In the genomic region with DNA sequence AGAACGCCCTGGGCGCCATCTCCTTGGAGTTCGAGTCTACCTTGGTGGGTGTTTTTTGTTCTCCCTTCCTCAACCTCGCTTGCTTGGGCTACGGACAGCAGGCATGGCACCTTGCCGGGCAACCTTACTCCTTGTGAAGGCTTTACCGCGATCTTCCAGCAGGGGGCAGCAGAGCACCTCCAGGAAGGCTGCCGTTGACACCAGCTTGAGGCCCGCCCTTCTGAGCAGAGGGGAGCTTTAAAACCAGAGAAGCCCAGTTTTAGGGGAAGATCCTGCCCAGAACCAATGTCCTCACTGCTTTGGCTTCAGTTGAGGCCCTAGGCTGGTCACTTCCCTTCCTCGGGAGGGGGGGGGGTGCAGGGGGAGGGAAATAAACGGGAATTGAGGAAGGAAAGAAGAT, we compare ENCODE assay signal across 8 mouse cellular contexts. TPM values are rescaled to one million over a fixed set of nuclear protein-coding genes. Genes with fewer than 3 reads are reported as not detected.
DNase-seq lines count a peak whose midpoint lies in the region; ATAC-seq and TF ChIP-seq lines count a peak whose summit lies in the region.

No protein-coding gene starts in this region.

- H3K9ac ChIP-seq in heart, embryonic 14.5 days (ENCODE audit: low read length): peak overlapping the region; percentile 51; the same call in 1 of the 2 replicates
- H3K9ac ChIP-seq in liver, embryonic 14.5 days (replicated peaks): no peak overlapping the region
- no peak overlapping the region for H3K9ac ChIP-seq in neural tube, embryonic 12.5 days
- peak overlapping the region; percentile 23; the same call in 1 of the 2 replicates for H3K9ac ChIP-seq in stomach, postnatal 0 days (ENCODE audit: low read length)

- H3K27me3 ChIP-seq in heart, embryonic 14.5 days (ENCODE audit: control insufficient read depth, insufficient read depth, low read length): no peaks in the 10 kb centered on the region
- H3K27me3 ChIP-seq in liver, embryonic 14.5 days (ENCODE audit: control insufficient read depth, insufficient read depth, low read length): no peaks in the 10 kb centered on the region
- no peaks in the 10 kb centered on the region for H3K27me3 ChIP-seq in neural tube, embryonic 12.5 days (replicated peaks)
- H3K27me3 ChIP-seq in stomach, postnatal 0 days (ENCODE audit: control insufficient read depth, insufficient read depth, low read length): no peaks in the 10 kb centered on the region

- TF ChIP-seq EP300 in liver, embryonic 14.5 days (IDR thresholded peaks at IDR 0.05; ENCODE audit: low read depth): no peak
- TF ChIP-seq EP300 in stomach, postnatal 0 days (optimal IDR thresholded peaks at IDR 0.05): no peak

- no peaks in the 10 kb centered on the region for H3K36me3 ChIP-seq in heart, embryonic 14.5 days (ENCODE audit: control insufficient read depth, insufficient read depth, low read length)
- no peaks in the 10 kb centered on the region for H3K36me3 ChIP-seq in liver, embryonic 14.5 days (replicated peaks; ENCODE audit: control insufficient read depth, insufficient read depth, low read depth)
- H3K36me3 ChIP-seq in neural tube, embryonic 12.5 days: no peaks in the 10 kb centered on the region
- H3K36me3 ChIP-seq in stomach, postnatal 0 days (ENCODE audit: control insufficient read depth, insufficient read depth, low read length): no peaks in the 10 kb centered on the region

- peak; percentile 97 for TF ChIP-seq CTCF in liver, embryonic 14.5 days (IDR thresholded peaks at IDR 0.05; ENCODE audit: low read depth)
- peak; percentile 98 for TF ChIP-seq CTCF in stomach, postnatal 0 days (IDR thresholded peaks at IDR 0.05; ENCODE audit: low read depth)

- no peak overlapping the region for H3K27ac ChIP-seq in heart, embryonic 14.5 days (replicated peaks in 1 of 2; ENCODE audit: control insufficient read depth in 1 of 2, insufficient read depth in 1 of 2, low read depth in 2 of 2, low read length in 2 of 2)
- no peak overlapping the region for H3K27ac ChIP-seq in liver, embryonic 14.5 days
- H3K27ac ChIP-seq in neural tube, embryonic 12.5 days: no peak overlapping the region
- no peak overlapping the region for H3K27ac ChIP-seq in stomach, postnatal 0 days (replicated peaks)

- peak overlapping the region; percentile 49 for H3K4me2 ChIP-seq in heart, embryonic 14.5 days (ENCODE audit: low read length)
- no peak overlapping the region for H3K4me2 ChIP-seq in liver, embryonic 14.5 days (ENCODE audit: low read depth)
- H3K4me2 ChIP-seq in neural tube, embryonic 12.5 days (replicated peaks): peak overlapping the region; percentile 44
- peak overlapping the region; percentile 9; the same call in 1 of the 2 replicates for H3K4me2 ChIP-seq in stomach, postnatal 0 days (replicated peaks; ENCODE audit: low read depth)

- DNase-seq in CD8-positive naive resting alpha-beta T cell, adult 2 months (ENCODE audit: low read depth in 2 of 2, low spot score in 2 of 2): peak; percentile 79 to 82
- DNase-seq in brain, embryonic 18.5 days (ENCODE audit: low read depth, low spot score): peak; percentile 46
- DNase-seq in fibroblast of lung, adult 2 months (ENCODE audit: low read depth): peak; percentile 50
- DNase-seq in kidney, postnatal 14 days: peak; percentile 89
- peak; percentile 43 to 50 (median 45) for DNase-seq in liver, embryonic 14.5 days (ENCODE audit: low read depth in 3 of 3, low spot score in 3 of 3)
- DNase-seq in stomach, postnatal 0 days (ENCODE audit: low spot score): peak; percentile 93

- whole genome bisulfite sequencing in heart, embryonic 14.5 days: 0% methylated on average over 12 of the region's 12 CpGs
- WGBS in liver, embryonic 14.5 days (ENCODE audit: insufficient replicate concordance): 4% methylated on average over 12 of the region's 12 CpGs
- 0% methylated on average over 12 of the region's 12 CpGs for WGBS in neural tube, embryonic 12.5 days
- 1% methylated on average over 12 of the region's 12 CpGs for WGBS in stomach, postnatal 0 days

- peak; percentile 58; the same call in 1 of the 2 replicates for ATAC-seq in heart, embryonic 14.5 days (ENCODE audit: insufficient number of reproducible peaks, insufficient read depth, low FRiP score, low read depth)
- ATAC-seq in liver, embryonic 14.5 days (ENCODE audit: insufficient read depth): 0 out of 2 replicates have a peak, but pooled peaks have one; percentile 28
- ATAC-seq in neural tube, embryonic 12.5 days (ENCODE audit: low FRiP score, low read depth): peak; percentile 39; the same call in 1 of the 2 replicates
- ATAC-seq in stomach, postnatal 0 days (ENCODE audit: low FRiP score, low TSS enrichment): peak; percentile 64

- H3K4me3 ChIP-seq in heart, embryonic 14.5 days (ENCODE audit: control insufficient read depth in 1 of 2, insufficient read depth in 1 of 2, low read depth in 1 of 2, low read length in 2 of 2): no peak overlapping the region
- no peak overlapping the region for H3K4me3 ChIP-seq in liver, embryonic 14.5 days (ENCODE audit: insufficient read depth in 1 of 2, low read depth in 2 of 2, low read length in 2 of 2)
- H3K4me3 ChIP-seq in neural tube, embryonic 12.5 days: no peak overlapping the region
- no peak overlapping the region for H3K4me3 ChIP-seq in stomach, postnatal 0 days (ENCODE audit: low read depth, low read length)

- H3K4me1 ChIP-seq in heart, embryonic 14.5 days (ENCODE audit: control insufficient read depth in 2 of 2, insufficient read depth in 2 of 2, low read length in 2 of 2): peaks cover 6 to 8% of the 10 kb centered on the region in 2 experiments; a peak in 3 of 4 replicates
- no peaks in the 10 kb centered on the region for H3K4me1 ChIP-seq in liver, embryonic 14.5 days (replicated peaks; ENCODE audit: control insufficient read depth in 2 of 2, insufficient read depth in 2 of 2, low read length in 1 of 2)
- peaks cover 18% of the 10 kb centered on the region for H3K4me1 ChIP-seq in neural tube, embryonic 12.5 days
- H3K4me1 ChIP-seq in stomach, postnatal 0 days (replicated peaks; ENCODE audit: control insufficient read depth, insufficient read depth): no peaks in the 10 kb centered on the region

- no peaks in the 10 kb centered on the region for H3K9me3 ChIP-seq in heart, embryonic 14.5 days (ENCODE audit: control insufficient read depth, low read length)
- H3K9me3 ChIP-seq in liver, embryonic 14.5 days (ENCODE audit: control insufficient read depth, low read length): no peaks in the 10 kb centered on the region
- H3K9me3 ChIP-seq in neural tube, embryonic 12.5 days: no peaks in the 10 kb centered on the region
- H3K9me3 ChIP-seq in stomach, postnatal 0 days (ENCODE audit: control insufficient read depth, low read length): no peaks in the 10 kb centered on the region

RNA-seq across cellular contexts. Expression of a gene that starts 17.9 kb away (rescaled TPM):
- polyA plus RNA-seq in heart, embryonic 14.5 days (2014; fragmentation: Nextera tagmentation; extraction: Ambion mirVana): 0.35 TPM in 1 of 2 replicates, not detected in the other
- 0.03 and 0.17 TPM in 2 replicates for polyA plus RNA-seq in liver, embryonic 14.5 days (2012; rRNA removed)
- polyA plus RNA-seq in liver, embryonic 14.5 days (2014; fragmentation: Nextera tagmentation; extraction: Ambion mirVana): not detected in 2 replicates
- polyA plus RNA-seq in neural tube, embryonic 12.5 days (2016; fragmentation: Nextera tagmentation; extraction: Ambion mirVana): 3.0 and 4.2 TPM in 2 replicates
- polyA plus RNA-seq in stomach, postnatal 0 days (2015; fragmentation: Nextera tagmentation; extraction: Ambion mirVana): 0.35 and 0.36 TPM in 2 replicates

RNA-seq across cellular contexts. Expression of a gene that starts 20.1 kb away (rescaled TPM):
- polyA plus RNA-seq in heart, embryonic 14.5 days (2014; fragmentation: Nextera tagmentation; extraction: Ambion mirVana): 0.16 and 0.28 TPM in 2 replicates
- polyA plus RNA-seq in liver, embryonic 14.5 days (2012; rRNA removed): 0.09 and 0.10 TPM in 2 replicates
- polyA plus RNA-seq in liver, embryonic 14.5 days (2014; fragmentation: Nextera tagmentation; extraction: Ambion mirVana): not detected in 2 replicates
- 2.0 and 3.1 TPM in 2 replicates for polyA plus RNA-seq in neural tube, embryonic 12.5 days (2016; fragmentation: Nextera tagmentation; extraction: Ambion mirVana)
- 0.35 and 0.58 TPM in 2 replicates for polyA plus RNA-seq in stomach, postnatal 0 days (2015; fragmentation: Nextera tagmentation; extraction: Ambion mirVana)

RNA-seq across cellular contexts. Expression of a gene that starts 50.6 kb away (rescaled TPM):
- polyA plus RNA-seq in heart, embryonic 14.5 days (2014; fragmentation: Nextera tagmentation; extraction: Ambion mirVana): not detected in 2 replicates
- 0.10 TPM in 1 of 2 replicates, not detected in the other for polyA plus RNA-seq in liver, embryonic 14.5 days (2012; rRNA removed)
- polyA plus RNA-seq in liver, embryonic 14.5 days (2014; fragmentation: Nextera tagmentation; extraction: Ambion mirVana): not detected in 2 replicates
- polyA plus RNA-seq in neural tube, embryonic 12.5 days (2016; fragmentation: Nextera tagmentation; extraction: Ambion mirVana): 48.5 and 51.2 TPM in 2 replicates
- 0.44 and 0.74 TPM in 2 replicates for polyA plus RNA-seq in stomach, postnatal 0 days (2015; fragmentation: Nextera tagmentation; extraction: Ambion mirVana)

RNA-seq across cellular contexts. Expression of a gene that starts 53.6 kb away (rescaled TPM):
- not detected in 2 replicates for polyA plus RNA-seq in heart, embryonic 14.5 days (2014; fragmentation: Nextera tagmentation; extraction: Ambion mirVana)
- 0.04 TPM in 1 of 2 replicates, not detected in the other for polyA plus RNA-seq in liver, embryonic 14.5 days (2012; rRNA removed)
- polyA plus RNA-seq in liver, embryonic 14.5 days (2014; fragmentation: Nextera tagmentation; extraction: Ambion mirVana): not detected in 2 replicates
- not detected in 2 replicates for polyA plus RNA-seq in neural tube, embryonic 12.5 days (2016; fragmentation: Nextera tagmentation; extraction: Ambion mirVana)
- 0.08 TPM in 1 of 2 replicates, not detected in the other for polyA plus RNA-seq in stomach, postnatal 0 days (2015; fragmentation: Nextera tagmentation; extraction: Ambion mirVana)

Comparison
In these comparisons a context has a peak if more than half of its experiments do, and no peak if none do; other contexts are left out.
1. H3K9ac ChIP-seq: peak in heart, embryonic 14.5 days (single experiment) and stomach, postnatal 0 days (single experiment); none in liver, embryonic 14.5 days (single experiment) and neural tube, embryonic 12.5 days (single experiment).
2. RNA of a gene that starts 50.6 kb away (polyA plus RNA-seq): 48.5 to 51.2 TPM in neural tube, embryonic 12.5 days; 0.44 to 0.74 TPM in stomach, postnatal 0 days, 0.10 TPM in liver, embryonic 14.5 days and not detected in heart, embryonic 14.5 days; every median in the first group is over 10 times any median in the second.
3. Peak in every context shown above with its lines, with median percentiles within 50 percentile points of each other: DNase-seq and ATAC-seq.